Mouse (Mus musculus) left cerebral cortex, adult 11 months (tissue): ENCODE data around the gene Metap1.
"Not testable (repeated sequence)": the region's sequence is repeated elsewhere in the genome, so short reads cannot be mapped to it uniquely, and the experiment has no call there.

Experiments
- DNase-seq: peaks from one replicate; pipeline ENCODE4 v3.0.0; 2022; ENCODE audit warnings: low spot score

Metap1 gene

DNA sequence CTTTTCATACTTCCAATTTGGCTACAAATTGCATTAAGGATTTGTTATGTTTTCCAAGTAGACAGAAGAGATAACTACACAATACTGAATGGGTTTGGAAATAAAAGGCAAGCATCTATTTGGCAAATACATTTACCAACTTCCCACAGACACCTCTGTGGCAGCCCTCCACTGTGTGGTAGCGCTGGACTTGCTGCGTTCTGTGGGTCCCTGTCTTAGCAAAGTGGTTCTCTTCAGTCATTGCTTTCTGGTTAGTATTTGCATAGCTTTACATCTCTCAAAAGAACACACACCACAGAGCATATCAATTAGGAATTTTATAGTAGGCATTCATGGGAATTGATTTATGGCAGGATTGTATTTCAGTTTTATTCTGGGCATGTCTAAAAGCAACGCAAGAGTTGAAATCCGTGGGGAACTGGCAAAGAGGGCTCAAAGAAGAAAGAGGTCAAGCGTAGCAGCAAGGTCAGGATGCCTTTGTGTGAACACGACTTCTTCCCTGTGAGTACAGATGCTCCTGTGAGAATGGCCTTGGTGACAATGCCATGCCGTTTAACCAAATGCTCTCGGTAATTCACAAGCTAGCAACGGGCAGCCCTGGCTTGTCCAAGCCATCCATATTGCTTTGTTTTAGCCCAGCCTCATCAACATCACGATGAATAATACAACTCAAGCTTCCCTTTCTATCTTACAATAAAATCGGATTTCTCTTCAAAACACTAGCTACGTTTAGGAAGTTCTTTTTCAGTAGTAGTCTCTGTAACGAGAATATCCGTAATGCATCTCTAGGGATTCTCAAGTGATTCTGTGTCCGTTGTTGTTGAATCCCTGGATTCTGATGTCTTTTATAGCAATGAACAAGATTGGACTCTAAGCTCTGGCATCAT is 10.8 kb upstream of the Metap1 start:
- no peak for DNase-seq

DNA sequence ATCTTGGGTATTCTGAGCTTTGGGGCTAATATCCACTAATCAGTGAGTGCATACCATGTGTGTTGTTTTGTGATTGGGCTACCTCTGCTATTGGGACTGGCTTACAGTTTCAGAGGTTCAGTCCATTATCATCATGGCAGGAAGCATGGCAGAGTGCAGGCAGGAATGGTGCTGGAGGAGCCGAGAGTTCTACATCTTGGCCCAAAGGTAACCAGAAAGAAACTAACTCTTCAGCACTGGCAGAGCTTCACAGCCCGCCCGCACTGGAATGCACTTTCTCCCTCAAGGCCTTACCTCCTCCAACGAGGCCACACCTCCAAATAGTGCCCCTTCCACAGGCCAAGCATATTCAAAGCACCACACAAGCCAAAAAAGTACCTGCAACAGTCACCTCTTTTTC is 9.4 kb upstream of the Metap1 start:
- DNase-seq, result no peak

DNA sequence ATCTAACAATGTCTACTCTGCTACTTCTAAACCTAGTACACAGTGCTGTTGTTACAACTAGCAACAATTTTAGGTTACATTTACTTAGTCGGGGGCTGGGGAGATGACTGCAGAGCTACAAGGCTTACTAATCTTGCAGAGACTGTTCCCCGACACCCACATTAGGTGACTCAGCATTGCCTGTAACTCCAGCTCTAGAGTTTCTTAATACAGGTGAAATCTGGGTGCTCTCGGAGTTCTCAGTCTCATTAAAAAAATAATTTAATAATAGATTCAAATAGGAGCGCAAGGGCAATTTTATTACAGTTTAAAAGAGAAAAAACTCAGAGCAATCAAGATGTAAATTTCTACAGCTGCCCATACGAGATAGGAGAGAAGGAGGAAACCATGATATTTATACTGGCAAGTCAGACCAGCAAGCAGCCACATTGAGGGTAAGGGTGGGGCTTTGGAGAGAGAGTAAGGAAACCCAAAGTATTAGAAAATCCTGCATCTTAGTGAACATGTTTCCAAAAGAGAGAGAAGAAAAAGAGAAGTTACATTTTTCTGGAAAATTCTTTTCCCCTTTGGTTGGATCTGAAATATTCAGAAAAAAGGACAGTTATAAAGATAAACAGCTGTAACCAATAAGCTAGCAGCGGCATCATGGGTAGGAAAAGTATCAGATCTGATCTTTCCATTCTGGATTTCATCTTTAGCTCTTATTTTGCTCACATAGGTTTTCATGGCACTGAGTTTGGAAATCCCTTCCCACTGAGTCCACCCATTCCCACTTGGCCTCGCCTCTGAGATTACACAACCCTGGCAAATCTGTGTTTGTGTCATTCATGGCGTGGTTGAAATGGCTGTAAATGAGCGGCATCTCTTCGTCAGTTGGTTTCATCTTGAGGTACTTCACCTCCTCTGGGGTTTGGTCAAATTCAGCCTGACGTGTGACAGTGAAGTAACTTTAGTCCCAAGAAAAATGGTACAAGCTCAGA is 6.1 kb upstream of the Metap1 start:
- DNase-seq, result peak; percentile 16

DNA sequence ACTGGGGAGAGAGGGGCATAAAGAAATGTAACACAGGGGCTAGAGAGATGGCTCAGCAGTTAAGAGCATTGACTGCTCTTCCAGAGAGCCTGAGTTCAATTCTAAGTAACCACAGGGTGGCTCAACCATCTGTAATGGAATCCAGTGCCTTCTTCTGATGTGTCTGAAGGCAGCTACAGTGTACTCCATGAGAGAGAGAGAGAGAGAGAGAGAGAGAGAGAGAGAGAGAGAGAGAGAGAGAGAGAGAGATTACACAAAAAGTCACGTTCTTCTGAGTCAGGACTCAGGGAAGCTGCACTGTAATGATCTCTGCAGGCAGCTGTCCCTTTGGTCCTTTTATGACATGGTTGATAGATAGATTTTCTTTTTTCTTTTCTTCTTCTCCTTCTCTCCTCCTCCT is 5.2 kb upstream of the Metap1 start:
- DNase-seq, result no peak

DNA sequence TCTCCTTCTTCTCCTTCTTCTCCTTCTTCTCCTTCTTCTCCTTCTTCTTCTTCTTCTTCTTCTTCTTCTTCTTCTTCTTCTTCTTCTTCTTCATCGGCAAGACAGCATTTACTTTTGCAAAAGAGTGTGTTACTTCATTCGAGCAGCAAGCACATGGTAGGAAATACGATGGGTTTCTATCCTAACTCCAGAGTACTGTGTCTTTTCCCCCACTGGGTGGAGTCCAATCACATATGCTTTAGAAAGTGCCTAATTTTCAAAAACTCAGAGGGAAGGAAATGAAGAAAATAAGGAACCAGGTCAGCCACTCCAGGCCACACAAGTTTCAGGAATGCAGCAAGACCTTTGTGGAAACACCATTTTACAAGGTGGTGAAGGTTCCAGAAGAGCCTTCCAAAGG is 4.4 kb upstream of the Metap1 start:
- DNase-seq, result no peak

DNA sequence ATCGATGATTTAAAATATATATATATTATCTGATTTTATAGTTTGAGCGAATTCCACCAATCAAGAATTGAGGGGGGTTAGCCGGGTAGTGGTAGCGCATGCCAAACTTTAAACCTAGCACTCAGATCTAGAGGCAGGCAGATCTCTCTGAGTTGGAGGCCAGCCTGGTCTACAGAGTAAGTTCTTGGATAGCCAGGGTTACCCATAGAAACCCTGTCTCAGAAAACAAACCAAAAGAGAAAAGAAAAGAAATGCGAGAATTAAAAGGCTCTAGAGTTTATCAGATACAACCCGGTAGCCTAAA is 671 bp upstream of the Metap1 start:
- DNase-seq, result no peak

DNA sequence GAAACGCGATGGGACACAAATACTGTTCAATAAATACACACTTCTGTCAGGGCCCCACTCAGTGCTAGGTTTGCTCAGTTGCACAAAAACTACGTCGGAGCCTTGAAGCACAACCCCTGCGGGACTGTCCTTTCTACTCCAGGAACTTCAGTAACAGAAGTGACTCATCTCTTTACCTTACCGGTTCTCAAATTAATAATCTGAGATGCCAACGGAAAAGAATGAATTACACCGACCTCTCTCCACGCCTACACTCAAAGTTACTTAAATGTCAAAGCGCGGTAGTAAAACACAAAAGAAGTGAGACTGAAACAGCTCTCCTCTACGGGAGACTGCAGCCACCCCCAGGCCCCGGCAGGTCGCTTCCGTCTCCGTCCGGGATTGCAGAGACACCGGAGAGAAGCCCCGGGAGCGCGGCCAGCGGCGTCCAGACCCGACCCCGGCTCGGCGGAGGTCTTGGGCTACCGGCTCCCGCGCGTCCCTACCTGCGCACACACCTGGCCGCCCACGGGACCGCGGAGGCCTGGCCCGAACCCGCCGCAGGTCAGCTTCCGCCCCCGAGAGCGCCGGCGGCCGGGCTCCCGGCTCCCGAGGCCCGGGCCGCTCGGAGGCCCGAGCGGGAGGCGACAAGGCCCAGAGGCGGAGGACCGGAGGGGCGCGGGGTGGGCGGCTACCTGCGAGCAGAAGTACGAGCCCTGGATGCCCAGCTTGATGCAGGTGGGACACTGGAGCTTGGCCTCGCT is 560 bp downstream of the Metap1 start:
- no peak for DNase-seq

DNA sequence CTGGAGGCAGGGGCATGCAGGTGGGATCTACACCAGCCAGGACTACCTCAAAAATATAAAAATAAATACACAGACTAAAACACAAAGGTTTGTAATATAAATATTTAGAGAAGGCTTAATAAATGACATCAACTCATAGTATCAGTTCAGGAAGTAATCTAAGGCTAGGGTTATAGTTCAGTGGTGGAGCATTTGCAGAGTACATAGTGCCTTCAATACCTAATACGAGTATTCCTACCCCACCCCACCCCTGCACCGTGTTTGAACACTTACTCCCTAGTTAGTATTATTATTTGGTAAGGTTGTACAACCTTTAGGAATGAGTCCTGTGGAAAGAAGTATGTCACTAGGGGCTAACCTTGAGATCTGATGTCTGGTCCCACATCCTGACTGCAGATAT is 6.1 kb downstream of the Metap1 start:
- no peak for DNase-seq

DNA sequence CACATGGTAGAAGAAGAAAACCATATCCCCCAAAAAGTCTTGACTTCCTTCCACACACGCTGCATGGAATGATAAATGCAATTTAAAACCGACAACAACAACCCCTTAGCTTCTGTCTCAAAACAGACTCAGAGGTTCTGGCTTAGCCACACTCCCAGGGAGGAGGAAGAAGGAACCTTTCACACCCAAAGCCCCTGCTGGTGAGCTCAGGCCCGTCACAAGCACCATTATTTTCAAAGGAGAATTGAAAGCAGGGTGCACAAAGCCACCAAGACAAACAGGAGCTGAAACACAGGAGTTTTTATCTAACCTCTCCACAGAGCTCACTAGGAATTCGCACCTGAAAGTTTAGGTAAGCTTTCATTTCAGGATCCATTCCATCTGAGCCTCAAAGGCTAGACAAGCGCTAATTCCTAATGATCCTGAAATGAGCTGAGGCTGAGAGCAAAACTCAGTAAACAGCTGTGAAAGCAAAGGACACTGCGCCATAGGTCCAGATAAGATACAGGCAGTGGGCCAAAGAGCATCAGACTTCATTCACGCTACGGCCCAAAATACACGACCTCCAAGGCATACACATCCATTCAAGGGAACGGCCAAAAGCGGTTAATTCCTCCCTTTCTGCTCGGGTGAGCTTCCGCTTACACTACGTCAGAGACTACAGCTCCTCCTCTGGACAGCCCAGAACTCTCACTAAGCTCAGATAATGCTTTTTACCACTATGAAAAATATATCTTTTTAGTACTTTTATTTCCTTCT is 7.6 kb downstream of the Metap1 start:
- DNase-seq, result no peak

DNA sequence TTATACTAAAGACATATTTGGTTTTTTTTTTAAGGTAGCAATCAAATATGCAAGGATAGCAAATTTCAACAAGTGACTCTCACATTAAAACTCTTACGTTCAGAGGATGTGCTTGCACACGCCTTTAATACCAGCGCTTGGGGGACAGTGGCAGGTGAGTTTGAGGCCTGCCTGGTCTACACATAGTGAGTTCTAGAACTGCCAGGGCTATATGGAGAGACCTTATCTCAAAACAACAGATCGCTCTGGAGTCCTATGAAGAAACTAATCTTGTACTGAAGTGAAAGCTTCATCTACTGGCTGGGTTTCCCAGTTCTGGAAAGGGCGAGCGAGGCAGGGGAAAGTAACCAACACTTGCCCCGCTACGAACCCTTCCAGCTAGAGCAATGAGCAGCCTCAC is 9.8 kb downstream of the Metap1 start:
- DNase-seq, result no peak

DNA sequence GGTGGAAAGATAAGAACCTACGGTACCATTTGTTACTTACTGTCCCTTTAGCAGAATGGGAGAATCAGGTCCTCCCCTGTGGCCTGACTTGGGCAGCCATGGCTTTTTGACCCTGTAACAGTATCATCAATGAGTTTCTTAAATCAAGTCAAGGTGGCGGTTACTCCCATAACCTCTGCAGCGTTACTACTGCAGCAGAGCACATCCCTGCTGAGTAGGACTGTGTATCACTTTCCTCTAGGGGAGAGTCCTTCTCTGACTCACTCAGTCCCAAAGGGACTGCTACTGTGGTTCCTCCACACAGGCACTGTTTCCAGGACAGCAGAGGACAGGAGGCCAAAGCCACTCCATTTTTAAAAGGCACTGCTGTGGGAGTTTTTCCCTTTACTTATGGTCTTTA is 18.2 kb downstream of the Metap1 start:
- no peak for DNase-seq

DNA sequence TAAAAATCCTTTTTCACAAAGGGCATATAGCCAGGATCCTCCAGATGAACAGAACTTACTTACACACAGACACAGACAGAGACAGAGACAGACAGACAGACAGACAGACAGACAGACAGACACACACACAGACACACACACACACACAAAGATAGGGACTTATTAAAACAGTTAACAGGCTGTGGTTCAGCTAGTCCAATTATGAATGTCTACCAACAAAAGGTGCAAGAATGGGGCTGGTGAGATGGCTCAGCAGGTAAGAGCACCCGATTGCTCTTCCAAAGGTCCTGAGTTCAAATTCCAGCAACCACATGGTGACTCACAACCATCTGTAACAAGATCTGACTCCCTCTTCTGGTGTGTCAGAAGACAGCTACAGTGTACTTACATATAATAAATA is 22.7 kb downstream of the Metap1 start:
- DNase-seq, result not testable (repeated sequence)

DNA sequence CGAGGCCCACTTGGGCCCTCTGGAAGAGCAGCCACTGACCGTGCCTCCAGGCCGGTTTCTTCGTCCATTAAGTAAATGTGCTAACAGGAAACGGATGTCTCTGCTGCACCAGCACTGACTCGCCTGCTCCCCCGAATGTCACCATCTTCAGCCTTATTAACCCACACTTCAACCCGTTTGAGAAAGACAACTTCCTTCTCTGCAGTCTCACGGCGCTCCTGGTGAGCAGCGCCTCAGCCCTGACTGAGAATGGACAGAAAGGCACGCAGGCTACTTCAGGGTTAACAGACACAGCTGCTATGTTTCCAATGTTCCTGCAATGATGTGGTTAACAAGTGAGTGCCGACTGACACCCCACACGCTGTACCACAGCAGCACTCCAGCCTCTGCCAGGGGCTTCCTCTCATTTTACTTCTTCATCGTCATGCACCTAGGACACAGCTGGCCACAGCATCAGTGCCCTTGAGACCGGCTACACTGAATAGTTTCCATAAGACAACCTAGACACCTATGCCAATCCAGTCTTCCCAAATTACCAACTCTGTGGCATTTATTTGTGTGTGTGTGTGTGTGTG is 24.7 kb downstream of the Metap1 start:
- no peak for DNase-seq

DNA sequence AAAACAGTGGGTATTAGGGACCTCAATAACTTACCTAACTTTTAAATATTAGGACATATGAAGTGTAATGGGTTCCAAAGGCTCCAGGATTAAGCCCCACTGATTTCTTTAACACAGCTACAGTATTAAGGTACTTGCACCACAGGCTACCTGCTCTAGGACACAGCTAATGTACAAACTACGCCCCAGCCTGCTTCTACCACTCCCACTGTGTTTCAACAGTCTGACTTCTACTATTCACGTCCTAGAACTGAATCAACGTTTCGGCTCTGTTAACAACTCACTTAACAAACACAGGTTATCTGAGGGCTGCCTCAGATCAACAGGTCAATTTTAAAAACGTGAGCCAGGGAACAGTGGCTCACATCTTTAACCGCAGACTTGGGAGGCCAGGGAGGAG is 25.5 kb downstream of the Metap1 start:
- no peak for DNase-seq

DNA sequence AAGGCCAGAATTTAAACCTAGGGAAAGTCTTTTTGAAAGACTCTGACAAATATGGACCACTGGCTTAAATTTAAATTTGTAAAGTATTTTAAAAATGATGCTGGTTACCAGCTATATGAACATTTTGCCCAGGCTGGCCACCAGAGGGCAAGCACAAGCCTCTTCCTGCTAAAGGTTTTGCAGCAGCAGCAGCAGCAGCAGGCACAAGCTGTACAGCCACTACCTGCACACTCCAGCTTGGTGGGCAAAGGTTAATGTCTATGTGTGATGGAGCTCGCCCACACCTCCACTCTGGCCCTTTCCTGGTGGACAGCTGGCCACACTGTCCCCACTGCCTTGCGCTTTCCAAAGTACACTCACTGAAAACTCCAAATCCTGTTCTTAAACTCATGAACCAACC is 26.2 kb downstream of the Metap1 start:
- DNase-seq, result no peak

DNA sequence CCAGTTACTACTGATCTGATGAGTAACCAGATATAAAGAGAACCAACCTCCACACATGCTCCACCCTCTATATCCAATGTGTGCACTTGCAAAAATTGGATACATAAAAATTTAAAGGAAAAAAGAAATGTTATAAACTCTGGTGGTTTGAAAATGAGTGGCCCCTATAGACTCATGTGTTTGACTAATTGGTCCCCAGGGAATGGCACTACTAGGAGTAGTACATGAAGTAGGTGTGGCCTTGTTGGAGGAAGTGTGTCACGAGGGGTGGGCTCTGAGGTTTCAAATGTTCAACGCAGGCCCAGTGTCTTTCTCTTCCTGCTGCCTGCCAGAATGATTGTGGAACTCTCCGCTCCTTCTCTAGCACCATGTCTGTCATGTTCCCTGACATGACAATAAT is 27.5 kb downstream of the Metap1 start:
- no peak for DNase-seq

DNA sequence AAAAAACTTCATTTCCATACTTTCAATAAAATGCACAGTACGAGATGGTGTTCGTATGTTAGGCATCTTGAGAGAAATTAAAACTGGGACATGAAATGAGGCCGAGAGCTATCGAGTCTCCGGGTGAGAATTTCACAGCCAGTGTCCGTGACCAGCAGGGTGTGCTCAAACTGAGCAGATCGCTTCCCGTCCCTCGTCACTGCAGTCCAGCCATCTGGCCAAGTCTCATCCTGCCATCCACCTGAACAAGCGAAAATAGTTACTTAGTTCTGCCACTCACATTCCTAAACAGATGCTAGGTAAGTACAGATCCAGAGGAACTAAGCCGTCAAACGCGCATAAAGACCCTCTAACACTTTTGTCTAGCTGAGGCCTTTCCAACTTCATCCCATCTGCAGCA is 29.1 kb downstream of the Metap1 start:
- no peak for DNase-seq

DNA sequence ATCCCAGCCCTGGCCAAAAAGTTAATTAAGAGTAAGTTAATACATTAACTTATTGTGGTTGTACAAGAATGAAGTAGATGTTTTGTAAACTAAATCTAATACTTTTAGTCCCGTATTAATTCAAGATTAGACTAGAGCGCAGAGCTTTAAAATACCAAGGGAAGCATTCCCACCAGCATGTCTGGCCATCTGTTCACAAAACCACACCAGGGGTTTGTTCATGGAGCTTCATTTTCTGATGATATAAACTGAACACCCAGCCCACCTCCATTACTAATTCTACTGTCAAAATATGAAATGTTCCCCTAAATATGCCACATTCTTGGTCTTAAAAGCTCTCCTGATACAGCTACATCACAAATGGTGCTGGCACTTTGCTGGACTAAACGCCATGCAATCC is 30.9 kb downstream of the Metap1 start:
- DNase-seq, result no peak

DNA sequence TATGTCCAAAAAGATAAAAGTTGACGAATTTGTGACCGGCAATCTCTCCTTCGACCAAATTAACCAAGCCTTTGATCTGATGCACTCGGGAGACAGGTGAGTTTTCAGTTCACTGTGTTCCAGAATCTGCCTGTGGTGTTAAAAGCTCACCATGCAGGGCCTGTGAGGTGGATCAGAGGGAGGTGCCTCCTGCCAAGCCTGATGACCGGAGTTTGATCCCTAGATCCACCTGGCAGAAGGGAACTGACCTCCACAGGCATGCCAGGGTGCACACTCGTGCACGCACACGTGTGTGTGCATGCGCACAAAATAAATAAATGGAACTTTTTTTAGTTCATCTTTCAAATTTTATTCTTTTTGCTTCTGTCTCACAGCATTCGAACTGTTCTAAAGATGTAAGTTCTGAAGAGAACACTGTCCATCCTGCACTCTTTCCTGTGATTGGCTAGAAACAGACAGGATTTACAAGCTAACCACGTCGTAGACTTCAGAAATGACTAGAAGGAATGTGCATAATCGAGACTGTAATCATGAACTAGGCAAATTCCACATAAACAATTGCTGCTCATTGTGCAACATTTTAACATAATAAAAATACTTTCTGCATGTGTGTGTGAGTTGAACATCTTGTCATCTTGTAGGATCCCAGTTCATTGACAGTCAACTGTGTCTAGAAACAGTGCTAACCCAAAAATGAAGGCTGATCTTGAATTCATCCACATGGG is 34.4 kb downstream of the Metap1 start:
- no peak for DNase-seq

DNA sequence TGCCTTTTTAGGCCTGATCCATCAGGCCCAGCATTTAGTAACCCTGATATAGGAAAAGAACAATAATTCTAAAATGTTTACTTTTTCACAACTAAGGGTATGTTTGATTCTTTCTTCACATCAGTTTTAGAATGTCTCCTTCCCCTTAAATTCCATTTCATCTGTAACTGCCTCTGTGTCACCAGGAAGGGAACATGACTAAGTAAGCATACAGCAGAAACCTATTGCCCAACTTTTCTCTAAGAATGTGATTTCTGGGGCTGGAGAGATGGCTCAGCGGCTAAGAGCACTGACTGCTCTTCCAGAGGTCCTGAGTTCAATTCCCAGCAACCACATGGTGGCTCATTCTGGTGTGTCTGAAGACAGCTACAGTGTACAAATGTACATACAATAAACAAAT is 35.1 kb downstream of the Metap1 start:
- DNase-seq, result no peak

DNA sequence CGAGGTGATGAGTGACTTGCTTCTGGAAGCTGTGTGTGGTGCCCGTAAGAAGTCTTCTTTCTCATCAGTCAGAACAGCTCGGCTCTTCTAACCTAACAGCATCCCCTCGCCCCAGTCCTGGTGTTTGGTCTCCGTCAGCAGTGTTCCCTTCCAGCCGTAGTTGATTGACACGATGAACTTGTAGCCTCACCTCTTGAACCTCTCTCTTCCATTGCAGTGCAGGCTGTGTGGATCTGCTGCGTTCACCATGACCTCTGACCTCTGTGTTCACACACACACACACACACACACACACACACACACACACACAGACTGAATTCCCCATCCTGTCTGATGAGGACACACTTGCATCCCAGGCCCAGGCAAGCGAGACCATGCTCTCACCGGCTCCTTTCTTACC is 37.1 kb downstream of the Metap1 start:
- no peak for DNase-seq
